Mouse (Mus musculus): ENCODE results near the gene Atf6b. TPM values are rescaled to one million over a fixed set of nuclear protein-coding genes. Genes with fewer than 3 reads are reported as not detected.

Gene Atf6b
- total and polyA plus RNA-seq, 3 experiments = 15.3 to 25.3 (median 18.4) TPM

GRCm38 (mm10) chr17:34627943-34628643 is 18.9 kb upstream of the Atf6b start, which contains the start of gene Ppt2:
Gene Ppt2, minus strand, starts transcription at chr17:34628510.
- Histone ChIP-seq H3K9ac (ENCODE audit: low read depth, low read length) (peak within 1 kb of the TSS; percentile 88), H3K79me2 (replicated peaks; ENCODE audit: control insufficient read depth, insufficient read depth, low read length) (no peaks in the 10 kb centered on the region), H3K4me3 (peak within 1 kb of the TSS; percentile 73), H3K27me3 (ENCODE audit: control insufficient read depth, insufficient read depth, low read length) (no peaks in the 10 kb centered on the region), H3K4me1 (ENCODE audit: control insufficient read depth, insufficient read depth, low read length) (peaks cover 5% of the 10 kb centered on the region), H3K27ac (peak within 1 kb of the TSS; percentile 95), H3K36me3 (ENCODE audit: control insufficient read depth, insufficient read depth, low read length) (no peaks in the 10 kb centered on the region)
- peak; percentile 76 to 78 for DNase-seq
- intact Hi-C loops (cut with DNase I) = loop anchor here (1.0 to 2.0 kb wide), 3 partner anchors 16 to 63 kb away; partner anchors contain the start of genes Fkbpl and Notch4
- TF ChIP-seq POLR2A (IDR thresholded peaks at IDR 0.05; ENCODE audit: insufficient read depth, low read depth, low read length) (no peak), CTCF (IDR thresholded peaks at IDR 0.05) (no peak), EP300 (IDR thresholded peaks at IDR 0.05; ENCODE audit: insufficient read depth, low read depth, low read length) (no peak)
- 2% methylated on average over 29 of the region's 29 CpGs for WGBS

- intact Hi-C loops (cut with DNase I) = loop anchor here (1.0 kb wide), 1 partner anchor 16 kb away; the partner anchor contains the start of gene Fkbpl
- peaks cover 5% of the 10 kb centered on the region for H3K4me1 ChIP-seq (ENCODE audit: control insufficient read depth, insufficient read depth, low read length)
- 54% methylated on average over 5 of the region's 5 CpGs for WGBS
- TF ChIP-seq POLR2A (IDR thresholded peaks at IDR 0.05; ENCODE audit: insufficient read depth, low read depth, low read length) = no peak
- no peak for TF ChIP-seq EP300 (IDR thresholded peaks at IDR 0.05; ENCODE audit: insufficient read depth, low read depth, low read length)
- no peak for TF ChIP-seq CTCF (IDR thresholded peaks at IDR 0.05)
- no peak for DNase-seq
- no peaks in the 10 kb centered on the region for H3K27me3 ChIP-seq (ENCODE audit: control insufficient read depth, insufficient read depth, low read length)
- peak overlapping the region; percentile 95 for H3K27ac ChIP-seq
- H3K79me2 ChIP-seq (replicated peaks; ENCODE audit: control insufficient read depth, insufficient read depth, low read length) = no peaks in the 10 kb centered on the region
- H3K4me3 ChIP-seq = peak overlapping the region; percentile 73
- H3K36me3 ChIP-seq (ENCODE audit: control insufficient read depth, insufficient read depth, low read length) = no peaks in the 10 kb centered on the region
- H3K9ac ChIP-seq (ENCODE audit: low read depth, low read length) = no peak overlapping the region
Observed at GRCm38 (mm10) chr17:34628644-34628967, 18.3 kb upstream of the Atf6b start.

GRCm38 (mm10) chr17:34629221-34629751 is 17.7 kb upstream of the Atf6b start, which contains the start of gene Prrt1:
Gene Prrt1, plus strand, starts transcription at chr17:34629533.
- no peaks in the 10 kb centered on the region for H3K27me3 ChIP-seq (ENCODE audit: control insufficient read depth, insufficient read depth, low read length)
- intact Hi-C loops (cut with DNase I) = no loop called here

GRCm38 (mm10) chr17:34629796-34630603 is 16.9 kb upstream of the Atf6b start:
- peaks cover 5% of the 10 kb centered on the region for H3K4me1 ChIP-seq (ENCODE audit: control insufficient read depth, insufficient read depth, low read length)

More at GRCm38 (mm10) chr17:34629221-34629751, 17.7 kb upstream of the Atf6b start, which contains the start of gene Prrt1:
- H3K9ac ChIP-seq (ENCODE audit: low read depth, low read length) = peak within 1 kb of the TSS; percentile 88
- 23% methylated on average over 16 of the region's 16 CpGs for WGBS
- DNase-seq = no peak
- H3K4me1 ChIP-seq (ENCODE audit: control insufficient read depth, insufficient read depth, low read length) = peaks cover 5% of the 10 kb centered on the region
- H3K27ac ChIP-seq = peak within 1 kb of the TSS; percentile 95
- H3K36me3 ChIP-seq (ENCODE audit: control insufficient read depth, insufficient read depth, low read length) = no peaks in the 10 kb centered on the region
- TF ChIP-seq EP300 (IDR thresholded peaks at IDR 0.05; ENCODE audit: insufficient read depth, low read depth, low read length) (no peak), POLR2A (IDR thresholded peaks at IDR 0.05; ENCODE audit: insufficient read depth, low read depth, low read length) (0 out of 2 replicates have a peak, but pooled peaks have one; percentile 26)
- H3K79me2 ChIP-seq (replicated peaks; ENCODE audit: control insufficient read depth, insufficient read depth, low read length) = no peaks in the 10 kb centered on the region
- H3K4me3 ChIP-seq = peak within 1 kb of the TSS; percentile 73

GRCm38 (mm10) chr17:34630761-34631301 is 16.1 kb upstream of the Atf6b start:
- Histone ChIP-seq H3K36me3 (ENCODE audit: control insufficient read depth, insufficient read depth, low read length) (no peaks in the 10 kb centered on the region), H3K9ac (ENCODE audit: low read depth, low read length) (peak overlapping the region; percentile 47), H3K4me3 (peak overlapping the region; percentile 29; the same call in 1 of the 2 replicates), H3K27me3 (ENCODE audit: control insufficient read depth, insufficient read depth, low read length) (no peaks in the 10 kb centered on the region), H3K27ac (no peak overlapping the region), H3K4me1 (ENCODE audit: control insufficient read depth, insufficient read depth, low read length) (peaks cover 5% of the 10 kb centered on the region), H3K79me2 (replicated peaks; ENCODE audit: control insufficient read depth, insufficient read depth, low read length) (no peaks in the 10 kb centered on the region)
- 9% methylated on average over 46 of the region's 48 CpGs for WGBS
- TF ChIP-seq EP300 (IDR thresholded peaks at IDR 0.05; ENCODE audit: insufficient read depth, low read depth, low read length) (no peak), POLR2A (IDR thresholded peaks at IDR 0.05; ENCODE audit: insufficient read depth, low read depth, low read length) (no peak)
- intact Hi-C loops (cut with DNase I) = no loop called here
- DNase-seq = no peak

More at GRCm38 (mm10) chr17:34629796-34630603, 16.9 kb upstream of the Atf6b start:
- WGBS = 51% methylated on average over 12 of the region's 12 CpGs
- 0 out of 2 replicates have a peak overlapping the region, but pooled peaks have one; percentile 4 for H3K9ac ChIP-seq (ENCODE audit: low read depth, low read length)
- H3K27ac ChIP-seq = no peak overlapping the region; the same call in 1 of the 2 replicates
- H3K36me3 ChIP-seq (ENCODE audit: control insufficient read depth, insufficient read depth, low read length) = no peaks in the 10 kb centered on the region
- TF ChIP-seq CTCF (IDR thresholded peaks at IDR 0.05) (no peak), POLR2A (IDR thresholded peaks at IDR 0.05; ENCODE audit: insufficient read depth, low read depth, low read length) (no peak)
- H3K79me2 ChIP-seq (replicated peaks; ENCODE audit: control insufficient read depth, insufficient read depth, low read length) = no peaks in the 10 kb centered on the region
- intact Hi-C loops (cut with DNase I) = no loop called here
- H3K27me3 ChIP-seq (ENCODE audit: control insufficient read depth, insufficient read depth, low read length) = no peaks in the 10 kb centered on the region
- peak overlapping the region; percentile 21 for H3K4me3 ChIP-seq
- DNase-seq = no peak

Measured in heart, adult 2 months (tissue).